Mouse (Mus musculus): ENCODE results near the gene Sspn. TPM values are rescaled to one million over a fixed set of nuclear protein-coding genes. Genes with fewer than 3 reads are reported as not detected.

Gene Sspn
- polyA plus RNA-seq, 1 experiment from 2014 or later = 9.8 TPM

DNA sequence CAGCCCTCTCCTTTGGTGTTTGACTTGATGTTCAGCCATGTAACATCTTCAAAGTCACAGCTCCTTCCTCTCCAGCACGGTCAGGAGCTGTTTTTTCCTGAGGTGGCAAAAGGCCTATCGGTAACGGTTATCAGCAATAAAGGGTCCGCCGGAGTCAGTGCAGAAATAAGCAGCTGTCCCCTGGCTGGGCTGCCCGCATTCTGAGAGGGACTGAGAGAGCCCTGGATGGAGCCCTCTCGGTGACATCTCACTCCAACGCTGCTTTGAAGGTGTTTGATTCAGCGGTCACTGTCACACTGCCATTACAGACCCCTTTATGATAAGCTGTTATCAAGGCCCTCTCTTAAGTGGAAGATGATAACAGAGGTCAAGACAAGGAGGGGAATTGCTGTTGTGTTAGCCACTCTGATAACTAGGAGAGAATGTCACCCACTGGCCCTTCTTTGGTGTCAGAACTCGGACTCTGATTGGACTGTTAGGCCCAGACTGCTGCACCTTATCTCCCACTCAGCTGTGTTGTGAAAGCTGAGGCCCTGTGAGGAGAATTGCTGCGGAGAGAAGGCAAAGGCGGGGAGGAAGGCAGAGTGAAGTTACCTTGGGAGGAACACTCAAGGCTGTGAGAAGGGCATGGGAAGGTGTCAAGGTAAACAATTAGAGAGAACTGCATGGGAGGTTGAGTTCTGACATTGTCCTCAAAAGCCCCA, 11.0 kb downstream of the Sspn start:
- TF ChIP-seq CTCF (IDR thresholded peaks at IDR 0.05; ENCODE audit: low read depth) = no peak
- Histone ChIP-seq H3K4me2 (ENCODE audit: low read length) (no peak overlapping the region), H3K27ac (no peak overlapping the region), H3K4me3 (replicated peaks; ENCODE audit: low read depth, low read length) (no peak overlapping the region), H3K9ac (ENCODE audit: low read depth, low read length) (no peak overlapping the region), H3K36me3 (ENCODE audit: insufficient read depth, low read length) (no peaks in the 10 kb centered on the region), H3K4me1 (replicated peaks; ENCODE audit: insufficient read depth, low read length) (no peaks in the 10 kb centered on the region), H3K27me3 (ENCODE audit: insufficient read depth, low read length) (no peaks in the 10 kb centered on the region), H3K9me3 (replicated peaks; ENCODE audit: low read length) (no peaks in the 10 kb centered on the region)
- DNase-seq (ENCODE audit: low spot score) (no peak), ATAC-seq (replicated peaks; ENCODE audit: low FRiP score, low read depth) (no peak)
- 61% methylated on average over 12 of the region's 12 CpGs for WGBS

GRCm38 (mm10) chr6:145943414-145943813, 12.0 kb downstream of the Sspn start:
- DNase-seq (ENCODE audit: low spot score) = no peak
- 69% methylated on average over 3 of the region's 3 CpGs for WGBS

DNA sequence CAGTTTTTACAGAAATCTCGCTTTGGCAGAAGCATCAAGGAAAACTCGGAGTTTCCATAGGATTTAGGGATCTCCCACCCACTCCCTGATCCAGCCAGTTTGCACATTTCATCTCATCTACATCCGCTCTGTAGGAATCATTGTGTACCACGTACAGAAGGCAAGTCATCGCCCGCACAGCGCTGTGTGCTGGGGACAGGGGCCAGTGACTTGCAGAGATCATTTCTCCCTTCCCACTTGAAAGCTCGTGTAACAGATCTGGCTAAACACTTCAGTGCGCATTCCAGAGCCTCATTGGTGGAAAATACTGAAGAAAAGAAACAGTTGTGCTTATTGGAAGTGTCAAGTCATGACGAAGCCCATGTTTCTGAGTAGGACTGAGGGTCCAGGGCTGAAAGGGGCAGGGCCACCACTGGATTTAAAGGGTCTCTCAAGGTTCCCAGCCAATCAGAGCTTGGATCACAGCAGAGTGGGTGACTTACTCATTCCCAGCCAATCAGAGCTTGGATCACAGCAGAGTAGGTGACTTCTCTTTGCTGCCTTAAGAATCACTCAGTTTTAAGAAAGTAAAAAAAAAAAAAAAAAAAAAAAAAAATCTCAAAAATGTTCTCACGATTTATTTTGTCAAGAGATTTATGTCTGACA, 14.4 kb downstream of the Sspn start:
- 56% methylated on average over 11 of the region's 11 CpGs for WGBS

More at GRCm38 (mm10) chr6:145943414-145943813, 12.0 kb downstream of the Sspn start:
- no peaks in the 10 kb centered on the region for H3K9me3 ChIP-seq (replicated peaks; ENCODE audit: low read length)
- no peak overlapping the region for H3K27ac ChIP-seq
- ATAC-seq (replicated peaks; ENCODE audit: low FRiP score, low read depth) = no peak
- no peak overlapping the region for H3K9ac ChIP-seq (ENCODE audit: low read depth, low read length)
- no peak for TF ChIP-seq CTCF (IDR thresholded peaks at IDR 0.05; ENCODE audit: low read depth)
- no peaks in the 10 kb centered on the region for H3K36me3 ChIP-seq (ENCODE audit: insufficient read depth, low read length)
- H3K4me1 ChIP-seq (replicated peaks; ENCODE audit: insufficient read depth, low read length) = no peaks in the 10 kb centered on the region
- no peak overlapping the region for H3K4me3 ChIP-seq (replicated peaks; ENCODE audit: low read depth, low read length)
- H3K4me2 ChIP-seq (ENCODE audit: low read length) = no peak overlapping the region
- H3K27me3 ChIP-seq (ENCODE audit: insufficient read depth, low read length) = no peaks in the 10 kb centered on the region

GRCm38 (mm10) chr6:145949049-145949448, 17.6 kb downstream of the Sspn start:
- no peak overlapping the region for H3K9ac ChIP-seq (ENCODE audit: low read depth, low read length)
- H3K27me3 ChIP-seq (ENCODE audit: insufficient read depth, low read length) = no peaks in the 10 kb centered on the region
- no peaks in the 10 kb centered on the region for H3K4me1 ChIP-seq (replicated peaks; ENCODE audit: insufficient read depth, low read length)
- H3K4me2 ChIP-seq (ENCODE audit: low read length) = no peak overlapping the region
- no peaks in the 10 kb centered on the region for H3K9me3 ChIP-seq (replicated peaks; ENCODE audit: low read length)
- H3K4me3 ChIP-seq (replicated peaks; ENCODE audit: low read depth, low read length) = no peak overlapping the region
- TF ChIP-seq CTCF (IDR thresholded peaks at IDR 0.05; ENCODE audit: low read depth) = no peak
- ATAC-seq (replicated peaks; ENCODE audit: low FRiP score, low read depth) (no peak), DNase-seq (ENCODE audit: low spot score) (no peak)
- H3K27ac ChIP-seq = no peak overlapping the region
- WGBS = 56% methylated on average over 4 of the region's 4 CpGs
- no peaks in the 10 kb centered on the region for H3K36me3 ChIP-seq (ENCODE audit: insufficient read depth, low read length)

More for the DNA sequence above, 14.4 kb downstream of the Sspn start:
- peak; percentile 46 for DNase-seq (ENCODE audit: low spot score)
- no peak overlapping the region for H3K9ac ChIP-seq (ENCODE audit: low read depth, low read length)
- no peak for TF ChIP-seq CTCF (IDR thresholded peaks at IDR 0.05; ENCODE audit: low read depth)
- no peaks in the 10 kb centered on the region for H3K4me1 ChIP-seq (replicated peaks; ENCODE audit: insufficient read depth, low read length)
- H3K4me3 ChIP-seq (replicated peaks; ENCODE audit: low read depth, low read length) = no peak overlapping the region
- H3K9me3 ChIP-seq (replicated peaks; ENCODE audit: low read length) = no peaks in the 10 kb centered on the region
- no peaks in the 10 kb centered on the region for H3K36me3 ChIP-seq (ENCODE audit: insufficient read depth, low read length)
- ATAC-seq (replicated peaks; ENCODE audit: low FRiP score, low read depth) = no peak
- no peaks in the 10 kb centered on the region for H3K27me3 ChIP-seq (ENCODE audit: insufficient read depth, low read length)
- no peak overlapping the region for H3K4me2 ChIP-seq (ENCODE audit: low read length)
- H3K27ac ChIP-seq = no peak overlapping the region

DNA sequence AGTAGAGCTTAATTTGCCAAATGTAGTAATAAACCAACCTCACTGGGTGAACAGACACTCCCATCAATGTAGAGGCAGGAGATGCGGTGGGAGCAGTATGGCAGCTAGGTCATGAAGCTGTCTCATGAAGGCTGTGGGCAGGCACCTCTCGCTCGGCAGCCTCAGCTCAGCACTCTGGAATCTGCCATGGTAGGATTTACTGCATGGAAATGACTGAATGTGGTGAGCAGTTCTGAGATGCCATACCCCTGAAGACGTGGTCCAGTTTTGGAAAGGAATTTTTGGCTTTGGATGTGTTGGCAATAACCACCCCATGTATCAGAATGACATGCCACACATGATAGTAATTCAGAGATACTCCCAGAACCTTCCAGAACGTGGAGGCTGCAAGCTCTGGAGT, 19.2 kb downstream of the Sspn start:
- no peak for ATAC-seq (replicated peaks; ENCODE audit: low FRiP score, low read depth)

GRCm38 (mm10) chr6:145952594-145952993, 21.2 kb downstream of the Sspn start:
- Histone ChIP-seq H3K9me3 (replicated peaks; ENCODE audit: low read length) (no peaks in the 10 kb centered on the region), H3K27ac (no peak overlapping the region), H3K9ac (ENCODE audit: low read depth, low read length) (no peak overlapping the region), H3K4me2 (ENCODE audit: low read length) (no peak overlapping the region), H3K4me1 (replicated peaks; ENCODE audit: insufficient read depth, low read length) (no peaks in the 10 kb centered on the region), H3K4me3 (replicated peaks; ENCODE audit: low read depth, low read length) (no peak overlapping the region), H3K36me3 (ENCODE audit: insufficient read depth, low read length) (no peaks in the 10 kb centered on the region), H3K27me3 (ENCODE audit: insufficient read depth, low read length) (no peaks in the 10 kb centered on the region)
- no peak for DNase-seq (ENCODE audit: low spot score)
- no peak for ATAC-seq (replicated peaks; ENCODE audit: low FRiP score, low read depth)
- 60% methylated on average over 3 of the region's 3 CpGs for WGBS
- no peak for TF ChIP-seq CTCF (IDR thresholded peaks at IDR 0.05; ENCODE audit: low read depth)

More for the DNA sequence above, 19.2 kb downstream of the Sspn start:
- no peaks in the 10 kb centered on the region for H3K9me3 ChIP-seq (replicated peaks; ENCODE audit: low read length)
- WGBS = 70% methylated on average over 5 of the region's 5 CpGs
- H3K4me2 ChIP-seq (ENCODE audit: low read length) = no peak overlapping the region
- no peak overlapping the region for H3K27ac ChIP-seq
- H3K27me3 ChIP-seq (ENCODE audit: insufficient read depth, low read length) = no peaks in the 10 kb centered on the region
- H3K4me1 ChIP-seq (replicated peaks; ENCODE audit: insufficient read depth, low read length) = no peaks in the 10 kb centered on the region
- no peak overlapping the region for H3K4me3 ChIP-seq (replicated peaks; ENCODE audit: low read depth, low read length)
- no peak overlapping the region for H3K9ac ChIP-seq (ENCODE audit: low read depth, low read length)
- no peaks in the 10 kb centered on the region for H3K36me3 ChIP-seq (ENCODE audit: insufficient read depth, low read length)
- no peak for DNase-seq (ENCODE audit: low spot score)
- no peak for TF ChIP-seq CTCF (IDR thresholded peaks at IDR 0.05; ENCODE audit: low read depth)

Data from kidney, postnatal 0 days (tissue).